Mouse (Mus musculus): Measurements from ENCODE around the gene Smim14. TPM values are rescaled to one million over a fixed set of nuclear protein-coding genes. Genes with fewer than 3 reads are reported as not detected.

Gene Smim14
- polyA plus RNA-seq, 1 experiment from 2014 or later: 198 TPM

- Histone ChIP-seq H3K9me3 (ENCODE audit: control insufficient read depth, low read length) (no peaks in the 10 kb centered on the region), H3K4me2 (ENCODE audit: low read length) (no peak overlapping the region), H3K27ac (ENCODE audit: low read length) (no peak overlapping the region), H3K4me3 (replicated peaks; ENCODE audit: low read length) (no peak overlapping the region), H3K36me3 (ENCODE audit: control insufficient read depth, insufficient read depth) (peaks cover 29% of the 10 kb centered on the region), H3K9ac (replicated peaks; ENCODE audit: low read depth, low read length) (no peak overlapping the region), H3K4me1 (replicated peaks; ENCODE audit: control insufficient read depth, insufficient read depth, low read length) (no peaks in the 10 kb centered on the region), H3K27me3 (replicated peaks; ENCODE audit: control insufficient read depth, insufficient read depth, low read length) (no peaks in the 10 kb centered on the region)
- WGBS: 13% methylated on average over 12 of the region's 12 CpGs
- ATAC-seq: no peak
Observed at GRCm38 (mm10) chr5:65407989-65408388, 129.0 kb downstream of the Smim14 start.

GRCm38 (mm10) chr5:65401251-65401994 lies 135.6 kb downstream of the Smim14 start:
- 24% methylated on average over 2 of the region's 2 CpGs for WGBS
- Histone ChIP-seq H3K9me3 (ENCODE audit: control insufficient read depth, low read length) (no peaks in the 10 kb centered on the region), H3K4me3 (replicated peaks; ENCODE audit: low read length) (no peak overlapping the region), H3K36me3 (ENCODE audit: control insufficient read depth, insufficient read depth) (peaks cover 35% of the 10 kb centered on the region), H3K4me1 (replicated peaks; ENCODE audit: control insufficient read depth, insufficient read depth, low read length) (no peaks in the 10 kb centered on the region), H3K4me2 (ENCODE audit: low read length) (no peak overlapping the region), H3K27me3 (replicated peaks; ENCODE audit: control insufficient read depth, insufficient read depth, low read length) (no peaks in the 10 kb centered on the region), H3K9ac (replicated peaks; ENCODE audit: low read depth, low read length) (no peak overlapping the region), H3K27ac (ENCODE audit: low read length) (no peak overlapping the region)
- ATAC-seq: peak; percentile 69; the same call in 1 of the 2 replicates

Other genes starting within 250 kb of the Smim14 start
- 38.5 and 45.2 TPM in 2 replicates for gene Rfc1, start 201.5 kb downstream of the Smim14 start, polyA plus RNA-seq (2015; fragmentation: Nextera tagmentation; extraction: Ambion mirVana)
- 0.09 TPM in 1 of 2 replicates, not detected in the other for gene Klb, start 188.9 kb downstream of the Smim14 start, polyA plus RNA-seq (2015; fragmentation: Nextera tagmentation; extraction: Ambion mirVana)
- 626 and 632 TPM in 2 replicates for gene Rpl9, start 145.7 kb downstream of the Smim14 start, polyA plus RNA-seq (2015; fragmentation: Nextera tagmentation; extraction: Ambion mirVana)
- gene Lias, start 145.7 kb downstream of the Smim14 start, polyA plus RNA-seq (2015; fragmentation: Nextera tagmentation; extraction: Ambion mirVana): 61.9 and 67.1 TPM in 2 replicates
- gene Ugdh, start 101.2 kb downstream of the Smim14 start, polyA plus RNA-seq (2015; fragmentation: Nextera tagmentation; extraction: Ambion mirVana): 55.0 and 63.4 TPM in 2 replicates
- not detected in 2 replicates for gene Gm43552, start 44.4 kb downstream of the Smim14 start, polyA plus RNA-seq (2015; fragmentation: Nextera tagmentation; extraction: Ambion mirVana)
- 188 and 191 TPM in 2 replicates for gene Ube2k, start within 50 bp of the Smim14 start, polyA plus RNA-seq (2015; fragmentation: Nextera tagmentation; extraction: Ambion mirVana)
- 62.8 and 64.0 TPM in 2 replicates for gene Pds5a, start 161.1 kb upstream of the Smim14 start, polyA plus RNA-seq (2015; fragmentation: Nextera tagmentation; extraction: Ambion mirVana)
- 19.0 and 22.4 TPM in 2 replicates for gene N4bp2, start 226.3 kb upstream of the Smim14 start, polyA plus RNA-seq (2015; fragmentation: Nextera tagmentation; extraction: Ambion mirVana)